Mouse (Mus musculus): ENCODE results near the gene Derl2.
A peak's percentile ranks its signal among the peaks of the same experiment; 100 is the strongest.

Derl2 gene

DNA sequence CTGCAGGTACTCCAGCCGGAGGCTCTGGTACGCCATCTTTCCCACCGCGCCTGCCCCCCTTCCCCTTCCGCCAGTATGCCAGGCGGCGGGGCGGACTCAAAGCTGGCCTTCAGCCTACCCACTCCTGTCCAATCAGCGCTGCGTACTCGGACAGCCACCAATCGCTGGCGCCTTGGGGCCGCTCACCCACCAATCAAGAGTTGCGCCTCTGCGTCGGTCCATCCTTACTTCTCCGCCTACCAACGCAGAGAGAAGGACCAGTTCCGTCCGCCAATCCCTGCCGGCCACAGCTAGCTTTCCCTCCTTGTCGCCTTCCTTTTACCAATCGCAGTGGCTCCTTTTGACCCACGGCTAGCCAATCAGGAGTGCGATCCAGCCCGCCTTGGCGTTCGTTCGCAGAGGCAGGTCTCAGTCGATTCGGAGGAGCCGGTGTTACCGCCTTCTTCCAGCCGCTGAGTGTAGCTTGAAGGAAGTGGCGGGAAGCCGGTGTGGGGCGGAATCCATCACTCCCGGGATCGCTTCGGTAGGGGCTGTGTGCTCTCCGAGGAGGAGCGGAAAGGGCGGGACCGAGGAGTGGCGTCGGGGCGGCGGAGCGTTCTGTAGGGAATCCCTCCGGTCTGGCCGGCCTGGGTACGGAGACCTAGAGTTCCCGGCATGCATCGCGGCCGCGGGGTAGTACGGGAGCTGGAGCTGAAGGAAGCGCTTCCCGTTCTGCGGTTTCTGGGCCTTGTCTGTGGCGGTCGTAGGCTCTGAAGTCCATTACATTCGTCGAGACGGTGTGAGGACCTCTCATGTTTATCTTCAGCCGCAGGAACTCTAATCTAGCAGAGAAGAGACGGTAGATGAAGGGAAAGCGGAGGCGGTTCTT is at the start of gene Derl2, which contains the start of gene Mis12:
Gene Derl2, minus strand, starts transcription at position 641 of the 868 bp plus-strand sequence.
Gene Mis12, plus strand, starts transcription at position 411 of the 868 bp plus-strand sequence.
- DNase-seq (ENCODE audit: low read depth in 2 of 2, low spot score in 2 of 2) = peak; percentile 96 to 97

GRCm38 (mm10) chr11:71052554-71052953 is 32.9 kb upstream of the Derl2 start:
- no peak for DNase-seq (ENCODE audit: low read depth in 2 of 2, low spot score in 2 of 2)

DNA sequence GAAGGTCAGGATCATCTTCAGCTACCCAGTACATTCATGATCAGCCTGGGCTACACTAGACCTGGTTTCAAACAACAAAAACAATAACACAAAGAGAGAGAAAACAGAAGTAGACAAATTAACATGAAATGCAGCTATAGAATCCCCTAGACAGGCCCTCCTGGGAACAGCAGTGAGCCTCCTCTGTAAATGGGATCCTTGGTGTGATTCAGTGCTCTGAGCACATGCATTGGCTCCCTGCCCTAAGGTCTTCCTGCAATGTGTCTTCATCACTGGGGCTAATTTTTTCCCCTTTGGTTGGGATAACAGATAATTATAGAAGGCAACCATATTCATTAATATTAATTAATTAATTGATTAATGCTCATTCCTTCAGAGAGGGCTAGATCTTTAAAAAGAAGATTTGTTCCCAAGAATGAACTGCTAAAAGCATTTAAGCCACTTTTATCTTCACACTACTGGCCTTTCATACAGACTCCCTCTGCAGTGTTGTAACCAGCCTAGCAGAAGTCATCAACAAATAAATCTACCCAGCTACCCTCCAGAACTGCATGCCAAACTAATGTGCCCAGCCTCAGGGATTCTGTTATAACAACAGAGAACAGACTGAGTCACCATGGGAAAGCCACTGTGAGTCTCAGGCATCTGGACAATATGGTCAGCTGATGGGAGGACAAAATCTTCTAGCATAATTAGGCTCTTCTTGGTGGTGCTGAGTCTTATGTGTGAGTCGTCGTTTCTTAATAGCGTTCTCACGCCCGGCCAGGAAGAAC is 20.1 kb upstream of the Derl2 start:
- no peak for DNase-seq (ENCODE audit: low read depth in 2 of 2, low spot score in 2 of 2)

DNA sequence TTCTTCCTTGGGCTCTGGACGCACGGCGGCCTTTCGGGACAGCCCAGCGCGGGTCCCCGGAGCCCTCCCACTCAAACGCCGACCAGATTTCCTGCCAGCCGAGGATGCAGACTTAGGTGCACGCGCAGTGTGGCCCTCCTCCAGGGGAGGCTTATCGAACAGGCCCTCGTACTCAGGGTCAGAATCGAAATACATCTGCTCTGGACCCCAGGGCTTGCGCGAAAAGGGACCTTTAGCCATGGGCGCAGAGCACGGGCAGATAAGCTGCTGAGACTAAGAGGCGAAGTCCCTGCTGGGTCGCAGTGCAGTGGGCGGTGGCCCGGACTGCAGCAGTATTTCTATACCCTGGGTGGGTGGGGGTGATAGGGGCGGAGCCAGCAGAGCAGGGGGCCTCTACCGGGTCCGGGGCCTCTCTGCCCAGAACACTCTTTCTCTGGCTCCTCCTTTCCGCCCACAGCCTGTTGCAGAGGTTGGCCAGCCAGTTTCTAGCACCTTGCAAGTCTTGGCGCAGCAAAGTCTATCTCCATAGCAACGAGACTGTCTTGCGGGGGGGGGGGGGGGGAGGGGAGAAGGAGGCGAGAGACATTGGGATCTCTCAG is 13.6 kb upstream of the Derl2 start, which contains the start of gene 6330403K07Rik:
Gene 6330403K07Rik, minus strand, starts transcription at position 351 of the 599 bp plus-strand sequence.
- no peak for DNase-seq (ENCODE audit: low read depth in 2 of 2, low spot score in 2 of 2)

GRCm38 (mm10) chr11:71032491-71033162 is 13.0 kb upstream of the Derl2 start:
- DNase-seq (ENCODE audit: low read depth in 2 of 2, low spot score in 2 of 2) = no peak

- no peak for DNase-seq (ENCODE audit: low read depth in 2 of 2, low spot score in 2 of 2)
These were observed 12.4 kb upstream of the Derl2 start for GRCm38 (mm10) chr11:71032070-71032469.

GRCm38 (mm10) chr11:71029403-71030118 is 9.9 kb upstream of the Derl2 start:
- no peak for DNase-seq (ENCODE audit: low read depth in 2 of 2, low spot score in 2 of 2)

DNA sequence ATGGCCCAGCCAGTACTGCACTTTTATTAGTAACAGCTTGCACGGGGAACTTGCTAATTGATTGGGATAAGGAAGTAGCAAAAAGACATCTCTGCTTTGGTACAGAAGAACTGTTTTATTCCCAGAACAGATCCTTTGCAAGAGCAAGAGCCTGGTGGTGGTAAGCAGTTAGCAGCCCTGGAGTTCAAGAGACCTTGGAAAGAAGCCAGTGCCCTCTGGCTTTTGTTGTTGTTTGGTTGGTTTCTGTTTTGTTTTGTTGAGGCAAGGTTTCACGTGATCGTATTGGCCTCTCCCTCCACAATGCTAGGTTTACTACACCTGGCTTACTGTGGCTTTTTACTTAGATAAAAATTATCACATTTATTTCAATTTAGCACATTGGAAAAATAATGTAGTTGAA is 8.6 kb upstream of the Derl2 start:
- no peak for DNase-seq (ENCODE audit: low read depth in 2 of 2, low spot score in 2 of 2)

DNA sequence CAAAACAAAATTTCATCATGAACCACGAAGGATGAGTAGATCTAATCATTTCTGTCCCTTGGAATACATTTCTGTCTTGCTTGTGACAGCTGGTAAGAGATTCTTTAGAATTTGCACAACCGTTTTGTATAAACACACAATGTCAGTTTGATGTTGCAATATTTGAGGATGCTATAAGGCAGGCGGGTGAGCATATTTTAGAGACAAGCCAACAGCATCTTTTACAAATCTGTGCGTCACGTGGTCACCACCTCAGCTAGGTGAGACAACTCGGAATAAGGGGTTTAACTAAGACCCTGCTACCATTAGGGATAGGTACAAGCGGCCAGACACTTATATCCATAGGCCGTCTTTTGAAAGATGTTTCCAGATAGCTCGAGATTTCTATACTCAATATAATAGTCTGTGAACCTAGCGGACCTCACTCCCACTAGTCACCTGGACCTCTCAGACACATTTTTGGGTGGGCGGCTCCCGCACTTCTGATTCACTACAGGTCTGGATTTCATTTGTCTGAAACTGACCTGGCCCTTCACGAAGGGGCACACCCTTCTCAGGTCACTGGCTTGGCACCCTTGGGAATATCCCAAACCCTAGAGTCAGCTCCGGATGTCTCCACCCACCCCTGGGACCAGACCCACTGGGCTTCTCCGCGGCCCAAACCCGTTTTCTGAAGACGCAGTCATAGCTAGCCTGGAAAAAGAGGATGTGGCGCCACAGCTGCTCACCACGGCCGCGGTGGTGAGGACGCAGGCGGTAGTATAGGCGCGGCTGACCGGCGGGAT is 1.0 kb downstream of the Derl2 start:
- no peak for DNase-seq (ENCODE audit: low read depth in 2 of 2, low spot score in 2 of 2)

DNA sequence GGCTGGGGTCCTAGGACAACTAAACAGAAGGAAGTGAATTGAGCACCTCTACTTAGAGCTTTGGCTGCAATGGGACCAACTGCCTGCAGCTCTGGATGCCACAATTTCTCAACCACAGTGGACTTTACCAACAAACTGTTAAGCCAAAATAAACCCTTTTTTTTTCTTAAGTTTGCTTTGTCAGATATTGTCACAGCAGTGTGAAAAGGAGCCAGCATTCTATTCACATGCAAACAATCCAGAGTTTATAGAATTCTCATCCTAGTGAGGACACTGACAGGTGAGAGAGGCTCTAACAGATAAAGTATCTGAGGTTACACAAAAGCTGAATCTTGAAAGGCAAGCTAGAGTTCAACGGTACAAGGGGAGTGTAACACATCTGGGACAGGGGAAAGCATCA is 2.6 kb downstream of the Derl2 start:
- no peak for DNase-seq (ENCODE audit: low read depth in 2 of 2, low spot score in 2 of 2)

DNA sequence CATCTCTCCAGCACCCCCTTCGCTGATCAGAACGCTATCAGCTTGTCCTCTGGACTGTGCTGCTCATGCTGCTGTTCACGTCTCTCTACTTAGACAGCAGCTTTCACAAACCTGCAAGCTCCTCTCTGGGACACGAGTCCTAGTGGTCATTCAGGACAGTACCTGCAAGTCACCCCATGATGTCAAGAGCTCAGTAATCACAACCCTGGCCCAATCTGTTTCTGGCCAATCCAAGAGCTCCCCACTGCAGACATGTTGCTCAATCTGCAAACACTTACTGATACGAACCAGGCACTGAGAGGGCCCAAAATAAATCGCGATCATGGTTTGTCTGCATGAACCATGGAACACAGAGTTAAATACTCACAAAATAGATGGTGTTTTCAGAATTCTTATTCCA is 6.9 kb downstream of the Derl2 start:
- no peak for DNase-seq (ENCODE audit: low read depth in 2 of 2, low spot score in 2 of 2)

GRCm38 (mm10) chr11:71008321-71008720 is 11.3 kb downstream of the Derl2 start:
- no peak for DNase-seq (ENCODE audit: low read depth in 2 of 2, low spot score in 2 of 2)

- no peak for DNase-seq (ENCODE audit: low read depth in 2 of 2, low spot score in 2 of 2)
These were observed 11.8 kb downstream of the Derl2 start for GRCm38 (mm10) chr11:71007831-71008230.

DNA sequence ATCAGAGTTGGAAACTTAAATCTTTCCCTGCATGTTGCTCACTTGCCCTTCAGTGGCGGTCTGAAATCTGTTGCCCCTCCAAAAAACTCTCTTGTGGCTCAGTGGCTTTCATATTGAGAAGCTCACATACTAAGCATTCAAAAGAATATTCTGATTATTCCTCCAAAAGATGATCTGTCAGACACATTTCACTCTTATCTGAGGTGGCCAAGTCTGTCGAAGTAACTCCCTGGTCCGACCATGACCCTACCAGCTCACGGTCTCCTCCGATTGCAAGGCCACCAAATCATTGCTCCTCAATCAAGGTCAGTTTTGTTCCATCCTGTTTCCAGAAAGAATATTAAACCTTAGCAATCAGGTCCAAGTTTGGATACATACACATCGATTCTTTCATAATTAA is 12.6 kb downstream of the Derl2 start:
- no peak for DNase-seq (ENCODE audit: low read depth in 2 of 2, low spot score in 2 of 2)

GRCm38 (mm10) chr11:71005046-71005445 is 14.6 kb downstream of the Derl2 start:
- no peak for DNase-seq (ENCODE audit: low read depth in 2 of 2, low spot score in 2 of 2)

DNA sequence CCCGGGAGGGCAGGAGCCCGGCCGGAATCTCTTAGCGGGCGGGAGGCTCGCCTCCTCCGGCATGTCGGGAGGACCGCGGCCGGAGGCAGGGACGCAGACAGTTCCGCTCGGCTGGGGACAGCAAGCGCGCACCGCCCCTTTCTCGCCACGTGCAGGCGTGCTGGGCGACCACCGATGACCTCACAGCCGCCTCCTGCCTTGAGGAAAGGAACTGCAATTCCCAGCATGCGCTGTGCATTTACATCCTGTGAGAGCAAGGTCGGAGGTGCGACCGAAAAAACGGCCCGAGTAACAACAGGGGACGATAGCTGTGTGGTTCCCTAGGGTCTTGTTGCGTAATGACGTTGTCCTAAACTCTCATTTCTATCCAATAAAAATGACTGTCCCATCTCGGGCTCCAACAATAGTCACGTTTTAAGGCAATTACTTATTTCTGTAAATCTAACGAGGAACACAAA is 15.3 kb downstream of the Derl2 start, which contains the start of gene Dhx33:
Gene Dhx33, minus strand, starts transcription at position 122 of the 458 bp plus-strand sequence.
- DNase-seq (ENCODE audit: low read depth in 2 of 2, low spot score in 2 of 2) = peak; percentile 89 to 93

- DNase-seq (ENCODE audit: low read depth in 2 of 2, low spot score in 2 of 2) = no peak
These were observed 15.9 kb downstream of the Derl2 start for GRCm38 (mm10) chr11:71003611-71004315.

DNA sequence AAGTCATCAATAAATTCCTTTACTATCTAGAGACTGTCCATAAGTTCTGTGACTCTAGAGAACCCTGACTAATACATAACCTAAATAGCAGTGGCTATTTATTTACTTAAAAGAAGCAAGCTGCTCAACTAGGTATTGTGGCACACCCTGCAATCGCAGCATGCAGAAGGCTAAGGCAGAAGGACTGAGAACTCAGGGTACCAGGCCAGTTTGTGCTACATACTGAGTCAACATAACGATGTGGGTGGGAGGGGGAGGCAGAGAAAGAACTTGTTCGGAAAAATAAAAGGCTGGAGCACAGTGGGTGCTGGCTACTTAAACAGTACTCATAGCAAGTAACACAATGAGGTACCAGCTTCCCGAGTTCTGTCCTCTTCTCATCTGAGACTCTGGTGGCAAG is 18.5 kb downstream of the Derl2 start:
- no peak for DNase-seq (ENCODE audit: low read depth in 2 of 2, low spot score in 2 of 2)

Measured in CD8-positive naive resting alpha-beta T cell, adult 2 months (primary cell).